Mouse (Mus musculus): ENCODE results near the gene Tef.
A peak's percentile ranks its signal among the peaks of the same experiment; 100 is the strongest.

The Tef gene

GRCm38 (mm10) chr15:81848301-81848700 is 46.1 kb downstream of the Tef start:
- peak; percentile 88 for DNase-seq (ENCODE audit: low read depth, low spot score)

GRCm38 (mm10) chr15:81849104-81849503 is 46.9 kb downstream of the Tef start:
- DNase-seq (ENCODE audit: low read depth, low spot score): no peak

- no peak for DNase-seq (ENCODE audit: low read depth, low spot score)
Observed at GRCm38 (mm10) chr15:81850718-81851117, 48.5 kb downstream of the Tef start.

- DNase-seq (ENCODE audit: low read depth, low spot score): no peak
Observed at GRCm38 (mm10) chr15:81851375-81851774, 49.2 kb downstream of the Tef start.

GRCm38 (mm10) chr15:81852411-81853000 is 50.3 kb downstream of the Tef start:
- DNase-seq (ENCODE audit: low read depth, low spot score): no peak

GRCm38 (mm10) chr15:81853081-81853480 is 50.9 kb downstream of the Tef start:
- DNase-seq (ENCODE audit: low read depth, low spot score): no peak

GRCm38 (mm10) chr15:81856030-81856790 is 54.0 kb downstream of the Tef start:
- peak; percentile 93 for DNase-seq (ENCODE audit: low read depth, low spot score)

- DNase-seq (ENCODE audit: low read depth, low spot score): no peak
Observed at GRCm38 (mm10) chr15:81856938-81857723, 54.9 kb downstream of the Tef start.

- no peak for DNase-seq (ENCODE audit: low read depth, low spot score)
Observed at GRCm38 (mm10) chr15:81857724-81858116, 55.5 kb downstream of the Tef start.

GRCm38 (mm10) chr15:81858138-81858516 is 55.9 kb downstream of the Tef start:
- peak; percentile 92 for DNase-seq (ENCODE audit: low read depth, low spot score)

- DNase-seq (ENCODE audit: low read depth, low spot score): peak; percentile 59
Observed at GRCm38 (mm10) chr15:81858517-81859329, 56.5 kb downstream of the Tef start, which contains the start of gene Tob2. Tob2 (minus strand) TSS chr15:81858796.

- peak; percentile 85 for DNase-seq (ENCODE audit: low read depth, low spot score)
Observed at GRCm38 (mm10) chr15:81859330-81860255, 57.4 kb downstream of the Tef start.

- no peak for DNase-seq (ENCODE audit: low read depth, low spot score)
Observed at GRCm38 (mm10) chr15:81860471-81861135, 58.4 kb downstream of the Tef start.

GRCm38 (mm10) chr15:81864238-81864637 is 62.0 kb downstream of the Tef start:
- DNase-seq (ENCODE audit: low read depth, low spot score): no peak

GRCm38 (mm10) chr15:81869985-81870384 is 67.8 kb downstream of the Tef start:
- DNase-seq (ENCODE audit: low read depth, low spot score): no peak

GRCm38 (mm10) chr15:81871604-81872261 is 69.5 kb downstream of the Tef start, which contains the start of gene Phf5a:
Phf5a (minus strand) TSS chr15:81871911.
- peak; percentile 98 for DNase-seq (ENCODE audit: low read depth, low spot score)

GRCm38 (mm10) chr15:81872262-81873136 is 70.3 kb downstream of the Tef start, which contains the start of gene Aco2:
Aco2 (plus strand) TSS chr15:81872309.
- DNase-seq (ENCODE audit: low read depth, low spot score): peak; percentile 99
